Mouse (Mus musculus): ENCODE results near the gene Akap3.

- TF ChIP-seq CTCF (IDR thresholded peaks at IDR 0.05; ENCODE audit: low read depth, low read length), result no peak
- no peak for TF ChIP-seq POLR2A (IDR thresholded peaks at IDR 0.05; ENCODE audit: borderline replicate concordance, low read depth, low read length)
These were observed 24.2 kb downstream of the Akap3 start for GRCm38 (mm10) chr6:126877118-126877517.
